Mouse (Mus musculus) mammary gland, adult 2 months (tissue): ENCODE measurements around the gene Thbd. TPM values are rescaled to one million over a fixed set of nuclear protein-coding genes. Genes with fewer than 3 reads are reported as not detected.

Experiments
- polyA plus RNA-seq: library from polyadenylated mRNA; depleted of rRNA; stranded (reverse); fragments of >200 nt; gene quantifications from 2 replicates; pipeline ENCODE4 v1.2.3, GENCODE M21; 2012; ENCODE audit warnings: low replicate concordance; rRNA removed

The Thbd gene
- polyA plus RNA-seq: 78.8 and 88.7 TPM in 2 replicates

DNA sequence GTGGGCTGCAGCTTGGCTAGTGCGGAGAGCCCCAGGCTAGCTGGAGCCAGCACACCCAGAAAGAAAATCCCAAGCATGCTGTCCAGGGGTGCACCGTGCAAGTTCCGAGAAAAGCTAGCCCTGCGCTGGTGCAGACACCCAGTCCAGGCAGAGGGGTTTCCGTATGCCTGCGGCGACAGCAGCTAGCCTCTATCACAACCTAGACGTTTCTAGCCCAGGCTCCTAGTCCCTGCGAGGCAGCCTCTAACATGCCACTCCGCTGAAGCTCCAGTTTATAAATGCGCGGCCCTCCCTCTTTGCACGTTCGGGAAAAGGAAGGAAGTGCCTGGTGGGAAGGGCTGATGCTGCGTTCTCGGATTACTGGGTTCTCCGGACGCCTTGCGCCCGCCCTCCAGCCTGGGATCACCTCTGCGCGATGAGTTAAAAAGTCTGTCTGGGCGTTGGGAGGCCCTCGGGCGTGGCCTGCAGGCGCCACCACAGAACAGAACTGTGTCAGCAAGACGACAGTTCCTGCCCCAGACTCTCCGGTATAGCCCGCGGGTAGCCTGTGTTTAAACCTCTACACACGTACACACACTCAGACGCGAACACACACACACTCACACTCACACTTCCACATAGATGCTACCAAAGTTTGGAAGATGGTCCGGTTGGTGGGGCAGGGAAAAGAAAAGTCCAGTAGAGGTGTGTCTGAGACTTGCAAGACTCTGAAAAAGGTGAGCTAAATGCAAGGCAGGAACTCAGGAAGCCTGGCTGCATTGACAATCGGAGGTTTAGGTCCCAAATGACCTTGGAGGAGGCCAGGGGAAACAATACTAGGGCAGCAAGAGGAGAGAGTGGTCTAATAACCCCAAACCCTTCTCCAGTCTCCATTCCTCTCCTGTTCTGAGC, at the start of gene Thbd:
Thbd (minus strand) TSS at position 319 of the 891 bp plus-strand sequence.

DNA sequence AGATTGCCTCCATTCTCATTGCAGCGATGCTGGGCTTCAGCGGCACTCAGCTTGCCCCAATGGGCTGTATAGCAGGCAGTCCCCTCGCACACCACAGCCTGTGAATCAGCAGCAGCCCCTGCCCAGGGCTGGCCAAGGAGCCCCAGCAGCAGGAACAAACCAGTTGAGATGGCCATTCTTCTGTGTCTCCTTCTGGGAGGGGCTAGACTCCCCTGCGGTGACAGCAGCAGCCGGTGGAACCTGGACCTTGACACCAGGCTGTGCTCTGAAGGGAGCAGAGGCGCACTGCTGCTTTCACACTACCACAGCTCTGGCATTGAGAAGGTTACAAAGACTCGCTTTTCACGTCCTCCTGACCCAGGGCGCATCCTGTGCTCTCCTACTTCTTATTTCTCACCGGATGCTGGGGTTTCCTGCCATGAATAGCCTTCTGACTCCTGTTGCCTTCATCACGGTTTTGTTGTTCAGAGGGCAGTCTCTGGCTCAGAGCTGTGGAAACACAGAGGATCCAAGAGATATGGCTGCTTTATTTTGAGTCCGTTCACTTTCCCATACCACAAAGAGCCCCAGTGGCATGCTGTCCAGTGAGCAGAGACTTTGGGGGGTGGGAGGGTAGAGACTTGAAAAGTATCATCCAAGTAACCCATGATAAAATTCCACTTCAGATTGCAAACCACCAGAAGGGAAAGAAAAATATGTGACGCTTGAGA, 35.4 kb upstream of the Thbd start, which contains the start of gene Cd93:
Cd93 (minus strand) TSS at position 315 of the 710 bp plus-strand sequence.

DNA sequence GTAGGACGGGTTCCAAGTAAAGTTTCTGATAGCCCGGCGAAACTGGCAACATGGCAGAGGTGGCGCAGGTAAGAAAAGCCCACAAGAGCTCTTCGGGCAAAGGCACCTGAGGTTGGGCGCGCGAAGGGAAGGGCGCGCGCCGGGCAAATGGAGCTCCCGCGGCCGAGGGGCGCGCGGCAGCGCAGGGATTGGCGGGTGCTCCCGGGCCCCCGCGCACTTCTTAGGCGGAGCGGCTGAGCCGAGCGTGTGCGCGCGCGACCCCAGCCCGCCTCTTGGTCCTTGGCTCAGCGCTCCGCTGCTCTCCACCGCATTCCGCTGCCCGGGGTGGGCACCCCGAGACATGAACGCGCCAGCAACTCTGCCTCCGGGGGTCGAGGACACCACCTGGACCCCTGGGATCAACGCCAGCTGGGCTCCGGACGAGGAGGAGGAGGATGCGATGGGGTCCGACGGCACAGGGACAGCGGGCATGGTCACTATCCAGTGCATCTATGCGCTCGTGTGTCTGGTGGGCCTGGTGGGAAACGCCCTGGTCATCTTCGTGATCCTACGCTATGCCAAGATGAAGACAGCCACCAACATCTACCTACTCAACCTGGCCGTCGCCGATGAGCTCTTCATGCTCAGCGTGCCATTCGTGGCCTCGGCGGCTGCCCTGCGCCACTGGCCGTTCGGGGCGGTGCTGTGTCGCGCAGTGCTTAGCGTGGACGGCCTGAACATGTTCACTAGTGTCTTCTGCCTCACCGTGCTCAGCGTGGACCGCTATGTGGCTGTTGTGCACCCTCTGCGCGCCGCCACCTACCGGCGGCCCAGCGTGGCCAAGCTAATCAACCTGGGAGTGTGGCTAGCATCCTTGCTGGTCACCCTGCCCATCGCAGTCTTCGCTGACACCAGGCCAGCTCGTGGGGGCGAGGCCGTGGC, 12.6 kb downstream of the Thbd start, which contains the start of gene Sstr4:
Sstr4 (plus strand) TSS at position 214 of the 921 bp plus-strand sequence.

Other genes starting within 250 kb of the Thbd start
- gene Sstr4, start 12.8 kb downstream of the Thbd start, polyA plus RNA-seq: 0.56 TPM in 2 replicates
- gene Cd93, start 35.4 kb upstream of the Thbd start, polyA plus RNA-seq: 16.5 and 32.2 TPM in 2 replicates